Mouse (Mus musculus) limb, embryonic 14.5 days (tissue): Measurements from ENCODE around the gene Spock1. TPM values are rescaled to one million over a fixed set of nuclear protein-coding genes. Genes with fewer than 3 reads are reported as not detected.

Experiments used
- ATAC-seq: fragments of 200-750 bp; cut with Nextera tagmentation; 2 replicates; pipeline ENCODE4 v1.8.0; 2017; ENCODE audit warnings: low read depth, moderate number of reproducible peaks, moderate TSS enrichment; ENCODE audit not compliant: low FRiP score
- DNase-seq: peaks from one replicate; pipeline ENCODE4 v3.0.0-alpha.2; 2015; ENCODE audit warnings: low spot score
- H3K27ac ChIP-seq: fragments of 300-500 bp; sonication (generic); replicated peaks from 2 replicates; pipeline ENCODE4 v1.5.1; 2014; ENCODE audit warnings: low read depth, mild to moderate bottlenecking, low read length, moderate library complexity, mixed read lengths
- H3K27me3 ChIP-seq: fragments of 300-500 bp; sonication (generic); 2 replicates; pipeline ENCODE4 v1.6.1; 2014; ENCODE audit warnings: low read length, mixed read lengths; ENCODE audit not compliant: control insufficient read depth, insufficient read depth
- H3K36me3 ChIP-seq: fragments of 300-500 bp; sonication (generic); 2 replicates; pipeline ENCODE4 v1.6.1; 2014; ENCODE audit warnings: mild to moderate bottlenecking, low read length, moderate library complexity, mixed read lengths; ENCODE audit not compliant: control insufficient read depth, insufficient read depth
- H3K4me1 ChIP-seq: fragments of 300-500 bp; sonication (generic); 2 replicates; pipeline ENCODE4 v1.6.1; 2014; ENCODE audit warnings: antibody characterized with exemption, low read length, mixed read lengths; ENCODE audit not compliant: control insufficient read depth, insufficient read depth
- H3K4me2 ChIP-seq: fragments of 300-500 bp; sonication (generic); replicated peaks from 2 replicates; pipeline ENCODE4 v1.6.1; 2014; ENCODE audit warnings: low read depth, mild to moderate bottlenecking, low read length, moderate library complexity; ENCODE audit not compliant: severe bottlenecking
- H3K4me3 ChIP-seq: fragments of 300-500 bp; sonication (generic); replicated peaks from 2 replicates; pipeline ENCODE4 v1.5.1; 2014; ENCODE audit warnings: low read length
- H3K9ac ChIP-seq: fragments of 300-500 bp; sonication (generic); 2 replicates; pipeline ENCODE4 v1.6.1; 2014; ENCODE audit warnings: mild to moderate bottlenecking, low read depth, low read length, moderate library complexity; ENCODE audit not compliant: severe bottlenecking
- H3K9me3 ChIP-seq: fragments of 300-500 bp; sonication (generic); 2 replicates; pipeline ENCODE4 v1.6.1; 2016; ENCODE audit warnings: low read length; ENCODE audit not compliant: control insufficient read depth
- POLR2A ChIP-seq: fragments of 200-500 bp; IDR thresholded peaks from 2 replicates; pipeline ENCODE4 v1.8.0; 2012; ENCODE audit warnings: inconsistent platforms, mild to moderate bottlenecking, moderate library complexity, borderline replicate concordance; ENCODE audit not compliant: insufficient read depth, insufficient read length; ENCODE audit errors: extremely low read depth
- whole genome bisulfite sequencing: fragments of 180-500 bp; shearing (Covaris S2); extraction: QIAGEN DNeasy Blood & Tissue Kit; methylation state at CpG from one replicate; pipeline ENCODE4 v1.1.7; 2014; 5-methylcytosine and 5-hydroxymethylcytosine counted together
- polyA plus RNA-seq, 2 experiments: library from polyadenylated mRNA; depleted of rRNA in 1 of 2; stranded (reverse) in 1 of 2; unstranded in 1 of 2; fragments of >200 nt; fragmentation: Nextera tagmentation in 1 of 2; extraction: Ambion mirVana in 1 of 2; gene quantifications; 2 replicates each; pipeline versions ENCODE4 v1.2.1 to v1.2.3; 2012 to 2014

Gene Spock1
- polyA plus RNA-seq, 2 experiments: 1.6 to 2.1 TPM

GRCm38 (mm10) chr13:57648784-57649183 lies 259.3 kb downstream of the Spock1 start:
- Histone ChIP-seq H3K36me3 (no peaks in the 10 kb centered on the region), H3K9me3 (no peaks in the 10 kb centered on the region), H3K27ac (no peak overlapping the region), H3K4me3 (no peak overlapping the region), H3K4me2 (no peak overlapping the region), H3K27me3 (no peaks in the 10 kb centered on the region), H3K4me1 (no peaks in the 10 kb centered on the region), H3K9ac (no peak overlapping the region)
- DNase-seq (no peak), ATAC-seq (no peak)
- 65% methylated on average over 2 of the region's 2 CpGs for WGBS
- TF ChIP-seq POLR2A: no peak

DNA sequence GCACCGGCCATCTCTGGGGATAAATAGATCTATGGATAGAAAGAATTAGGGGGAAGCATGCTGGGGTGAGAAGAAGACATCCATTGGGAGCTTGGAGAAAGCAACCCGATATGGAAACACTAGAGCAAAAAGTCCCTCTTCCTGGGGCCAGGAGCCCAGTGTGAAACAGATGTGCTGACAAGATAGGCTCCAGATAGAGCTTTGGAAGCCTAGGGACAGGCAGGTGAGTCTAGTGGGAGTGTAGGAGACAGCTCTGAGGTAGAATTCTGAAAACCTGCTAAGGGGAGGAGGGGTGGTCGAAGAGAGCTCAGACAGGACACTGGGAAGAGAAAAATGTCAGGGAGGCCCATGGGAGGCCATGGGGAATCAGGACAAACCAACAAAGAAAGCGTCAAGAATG lies 260.7 kb downstream of the Spock1 start:
- no peaks in the 10 kb centered on the region for H3K36me3 ChIP-seq

GRCm38 (mm10) chr13:57643036-57643435 lies 265.1 kb downstream of the Spock1 start:
- ATAC-seq (no peak), DNase-seq (no peak)
- Histone ChIP-seq H3K4me2 (no peak overlapping the region), H3K9ac (no peak overlapping the region), H3K4me3 (no peak overlapping the region), H3K9me3 (no peaks in the 10 kb centered on the region), H3K27ac (no peak overlapping the region), H3K27me3 (no peaks in the 10 kb centered on the region), H3K4me1 (no peaks in the 10 kb centered on the region), H3K36me3 (no peaks in the 10 kb centered on the region)
- no peak for TF ChIP-seq POLR2A
- 81% methylated on average over 12 of the region's 12 CpGs for WGBS

More for the DNA sequence above, 260.7 kb downstream of the Spock1 start:
- H3K9ac ChIP-seq: no peak overlapping the region
- no peak overlapping the region for H3K4me2 ChIP-seq
- WGBS: 86% methylated on average over 4 of the region's 4 CpGs
- no peaks in the 10 kb centered on the region for H3K4me1 ChIP-seq
- ATAC-seq (no peak), DNase-seq (no peak)
- no peak overlapping the region for H3K4me3 ChIP-seq
- no peaks in the 10 kb centered on the region for H3K9me3 ChIP-seq
- TF ChIP-seq POLR2A: no peak
- no peak overlapping the region for H3K27ac ChIP-seq
- no peaks in the 10 kb centered on the region for H3K27me3 ChIP-seq

GRCm38 (mm10) chr13:57641649-57642048 lies 266.5 kb downstream of the Spock1 start:
- Histone ChIP-seq H3K4me2 (no peak overlapping the region), H3K27me3 (no peaks in the 10 kb centered on the region), H3K4me1 (no peaks in the 10 kb centered on the region), H3K36me3 (no peaks in the 10 kb centered on the region), H3K27ac (no peak overlapping the region), H3K4me3 (no peak overlapping the region), H3K9ac (no peak overlapping the region), H3K9me3 (no peaks in the 10 kb centered on the region)
- 88% methylated on average over 4 of the region's 4 CpGs for WGBS
- no peak for TF ChIP-seq POLR2A
- ATAC-seq (no peak), DNase-seq (no peak)

- no peak overlapping the region for H3K27ac ChIP-seq
- 81% methylated on average over 2 of the region's 2 CpGs for WGBS
- no peak overlapping the region for H3K4me3 ChIP-seq
- DNase-seq: no peak
- H3K4me2 ChIP-seq: no peak overlapping the region
- no peaks in the 10 kb centered on the region for H3K36me3 ChIP-seq
- H3K27me3 ChIP-seq: no peaks in the 10 kb centered on the region
- no peak overlapping the region for H3K9ac ChIP-seq
- no peak for TF ChIP-seq POLR2A
- no peaks in the 10 kb centered on the region for H3K4me1 ChIP-seq
- H3K9me3 ChIP-seq: no peaks in the 10 kb centered on the region
- no peak for ATAC-seq
These were observed 267.2 kb downstream of the Spock1 start for GRCm38 (mm10) chr13:57640968-57641367.

DNA sequence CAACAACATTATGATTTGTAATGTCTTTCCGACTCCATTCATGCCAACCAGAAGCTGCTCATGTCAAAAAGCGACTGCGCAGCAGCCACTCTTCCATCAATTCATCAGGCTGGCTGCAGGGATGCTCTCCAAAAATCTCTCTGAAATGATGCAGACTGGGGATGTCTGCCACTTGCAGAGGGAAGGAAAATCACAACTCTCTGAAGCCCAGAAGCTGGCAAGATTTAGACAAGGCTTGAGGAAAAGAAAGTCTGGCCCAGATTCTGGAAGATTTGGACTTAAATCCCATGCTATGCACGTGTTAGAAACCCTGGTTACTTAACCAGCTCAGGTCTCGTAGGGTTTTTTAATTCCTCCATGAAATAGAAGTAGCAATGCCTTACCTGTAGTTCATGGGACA lies 269.3 kb downstream of the Spock1 start:
- Histone ChIP-seq H3K4me1 (no peaks in the 10 kb centered on the region), H3K36me3 (no peaks in the 10 kb centered on the region), H3K27me3 (no peaks in the 10 kb centered on the region), H3K9me3 (no peaks in the 10 kb centered on the region), H3K27ac (no peak overlapping the region), H3K9ac (no peak overlapping the region), H3K4me3 (no peak overlapping the region), H3K4me2 (no peak overlapping the region)
- no peak for ATAC-seq
- TF ChIP-seq POLR2A: no peak
- no peak for DNase-seq
- 81% methylated on average over 5 of the region's 5 CpGs for WGBS
